ENCODE assay signal across 12 mouse cellular contexts in the genomic region with DNA sequence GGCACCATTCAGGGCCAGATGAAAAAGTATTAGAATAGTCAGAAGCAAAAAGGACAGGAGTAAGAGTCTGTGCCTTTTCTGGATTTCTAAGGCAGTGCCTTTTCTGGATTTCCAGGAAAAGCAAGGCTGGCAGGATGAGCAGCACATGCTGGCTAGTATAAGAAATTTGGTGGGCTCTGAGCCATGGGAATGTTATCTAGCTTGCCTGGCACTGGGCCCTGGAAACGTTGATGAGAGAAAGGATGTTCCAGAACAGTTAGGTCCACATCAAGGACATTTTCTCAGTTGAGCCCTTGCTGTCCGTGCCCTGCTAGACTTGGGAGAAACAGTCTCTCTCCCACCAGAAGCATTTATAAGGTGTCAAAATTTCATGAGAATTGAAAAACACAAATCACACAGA.
DNase-seq lines count a peak whose midpoint lies in the region; ATAC-seq lines count a peak whose summit lies in the region.
"Had no signal": no experiment of that assay in that cellular context is flagged by ENCODE, and none has a peak within 500 bp of the region (broad histone marks: within the 10 kb centered on the region; RNA-seq: fewer than 3 reads in every experiment).

No protein-coding gene starts in this region.

- H3K9me3 ChIP-seq in heart, embryonic 10.5 days = no peaks in the 10 kb centered on the region
- no peaks in the 10 kb centered on the region for H3K9me3 ChIP-seq in forebrain, embryonic 14.5 days (replicated peaks; ENCODE audit: control insufficient read depth, low read length)
- no peaks in the 10 kb centered on the region for H3K9me3 ChIP-seq in forebrain, embryonic 10.5 days
- H3K9me3 ChIP-seq: kidney, embryonic 15.5 days; neural tube, embryonic 15.5 days had no signal

- DNase-seq in heart, adult 18-20 months = peak; percentile 89
- no peak for DNase-seq in heart, embryonic 10.5 days (ENCODE audit: low spot score)
- DNase-seq in 3T3-L1 (ENCODE audit: low read depth, low spot score) = peak; percentile 36
- peak; percentile 14 for DNase-seq in adrenal gland, adult 8-10 months
- DNase-seq in heart, adult 9 months (ENCODE audit: low spot score in 2 of 2) = peak; percentile 61 to 86
- DNase-seq in forebrain, embryonic 14.5 days (ENCODE audit: low spot score) = no peak
- DNase-seq in forebrain, embryonic 10.5 days (ENCODE audit: extremely low spot score, low spot score) = no peak

- no peak overlapping the region for H3K4me2 ChIP-seq in forebrain, embryonic 14.5 days (ENCODE audit: low read length)
- H3K4me2 ChIP-seq: kidney, embryonic 15.5 days; neural tube, embryonic 15.5 days had no signal

- H3K27ac ChIP-seq in heart, embryonic 10.5 days = no peak overlapping the region
- H3K27ac ChIP-seq in forebrain, embryonic 14.5 days (ENCODE audit: low read depth, low read length) = no peak overlapping the region
- H3K27ac ChIP-seq in forebrain, embryonic 10.5 days = no peak overlapping the region
- H3K27ac ChIP-seq: kidney, embryonic 15.5 days; neural tube, embryonic 15.5 days had no signal

- no peak overlapping the region for H3K4me3 ChIP-seq in heart, embryonic 10.5 days
- H3K4me3 ChIP-seq in forebrain, embryonic 14.5 days (ENCODE audit: low read depth, low read length) = no peak overlapping the region
- H3K4me3 ChIP-seq in forebrain, embryonic 10.5 days = no peak overlapping the region
- H3K4me3 ChIP-seq: erythroblast, embryonic 14.5 days; kidney, embryonic 15.5 days; neural tube, embryonic 15.5 days had no signal

- WGBS in heart, embryonic 10.5 days = 51% methylated on average over 2 of the region's 2 CpGs
- 79% methylated on average over 2 of the region's 2 CpGs for WGBS in forebrain, embryonic 14.5 days
- WGBS in forebrain, embryonic 10.5 days = 85% methylated on average over 2 of the region's 2 CpGs

- H3K4me1 ChIP-seq in heart, embryonic 10.5 days = peaks cover 11% of the 10 kb centered on the region; the same call in 1 of the 2 replicates
- no peaks in the 10 kb centered on the region for H3K4me1 ChIP-seq in forebrain, embryonic 14.5 days (ENCODE audit: control insufficient read depth, insufficient read depth, low read length)
- peaks cover 4% of the 10 kb centered on the region; the same call in 1 of the 2 replicates for H3K4me1 ChIP-seq in forebrain, embryonic 10.5 days
- H3K4me1 ChIP-seq: neural tube, embryonic 15.5 days had no signal

- no peak overlapping the region for H3K9ac ChIP-seq in forebrain, embryonic 14.5 days (ENCODE audit: low read length)
- H3K9ac ChIP-seq: kidney, embryonic 15.5 days; neural tube, embryonic 15.5 days had no signal

- H3K27me3 ChIP-seq in heart, embryonic 10.5 days (ENCODE audit: insufficient read depth, poor library complexity, severe bottlenecking) = no peaks in the 10 kb centered on the region
- H3K27me3 ChIP-seq in forebrain, embryonic 14.5 days (replicated peaks; ENCODE audit: control insufficient read depth, insufficient read depth, low read length) = no peaks in the 10 kb centered on the region
- H3K27me3 ChIP-seq in forebrain, embryonic 10.5 days (ENCODE audit: poor library complexity, severe bottlenecking) = no peaks in the 10 kb centered on the region
- H3K27me3 ChIP-seq: CH12.LX; kidney, embryonic 15.5 days; neural tube, embryonic 15.5 days had no signal

- H3K36me3 ChIP-seq in heart, embryonic 10.5 days = no peaks in the 10 kb centered on the region
- no peaks in the 10 kb centered on the region for H3K36me3 ChIP-seq in forebrain, embryonic 14.5 days (ENCODE audit: control insufficient read depth, insufficient read depth, low read length)
- H3K36me3 ChIP-seq in forebrain, embryonic 10.5 days (replicated peaks) = no peaks in the 10 kb centered on the region
- H3K36me3 ChIP-seq: kidney, embryonic 15.5 days; neural tube, embryonic 15.5 days had no signal

- no peak for ATAC-seq in forebrain, embryonic 14.5 days
- ATAC-seq: hindbrain, embryonic 16.5 days had no signal

Comparison
In these comparisons a context has a peak if more than half of its experiments do, and no peak if none do; other contexts are left out.
1. DNase-seq: peak in heart, adult 18-20 months (2 of 2), 3T3-L1 (single experiment), adrenal gland, adult 8-10 months (single experiment) and heart, adult 9 months (2 of 2); none in heart, embryonic 10.5 days (single experiment), forebrain, embryonic 14.5 days (single experiment) and forebrain, embryonic 10.5 days (single experiment).